Mouse (Mus musculus) layer of hippocampus, adult 9-10 months (tissue): Measurements from ENCODE around the gene Ucp1.

Source experiments
- DNase-seq: peaks from one replicate; pipeline ENCODE4 v3.0.0; 2022; ENCODE audit warnings: low spot score

Ucp1 gene

GRCm38 (mm10) chr8:83331899-83332697 is 41.9 kb downstream of the Ucp1 start, which contains the start of gene Elmod2:
Elmod2 (minus strand) TSS chr8:83332486.
- DNase-seq = peak; percentile 87

- DNase-seq = no peak
These were observed 42.7 kb downstream of the Ucp1 start for GRCm38 (mm10) chr8:83332864-83333263.

- no peak for DNase-seq
These were observed 51.9 kb downstream of the Ucp1 start for GRCm38 (mm10) chr8:83342076-83342475.

- peak; percentile 20 for DNase-seq
These were observed 52.5 kb downstream of the Ucp1 start for GRCm38 (mm10) chr8:83342693-83343092.
